Mouse (Mus musculus) E14TG2a.4 (cell line): ENCODE measurements around the gene Mrpl4.

Experiments used
- CTCF ChIP-seq: conservative IDR thresholded peaks from 2 replicates; pipeline ENCODE4 v1.5.1; 2014; ENCODE audit warnings: low read length
- NANOG ChIP-seq: IDR thresholded peaks from 2 replicates; pipeline ENCODE4 v1.6.1; 2014; ENCODE audit warnings: borderline replicate concordance, low read length, mixed read lengths

DNA sequence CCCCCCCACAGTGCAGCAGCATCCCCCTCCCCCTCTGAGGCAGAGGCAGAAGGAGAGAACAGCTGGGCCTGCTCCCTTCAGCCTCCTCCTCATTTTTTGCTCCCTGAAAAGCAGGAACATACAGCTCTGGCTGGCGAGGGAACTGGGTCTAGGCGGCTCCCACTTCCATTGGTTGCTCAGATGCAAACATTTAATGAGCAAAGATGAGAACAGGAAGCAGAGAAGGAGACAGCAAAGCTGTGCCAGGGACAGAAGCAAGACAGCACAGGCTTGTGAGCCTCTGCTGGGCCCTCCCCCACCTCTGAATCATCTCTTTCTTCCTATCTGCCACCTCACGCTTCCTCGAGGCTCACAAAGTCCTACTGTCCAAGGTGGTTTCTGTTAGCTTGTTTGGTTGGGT, 38.8 kb downstream of the Mrpl4 start:
- TF ChIP-seq CTCF, result no peak
- TF ChIP-seq NANOG, result no peak
